ENCODE assay signal across 8 mouse cellular contexts in genomic region chr9:108093586-108093985, GRCm38 (mm10). TPM values are rescaled to one million over a fixed set of nuclear protein-coding genes. Genes with fewer than 3 reads are reported as not detected.
DNase-seq lines count a peak whose midpoint lies in the region; ATAC-seq and TF ChIP-seq lines count a peak whose summit lies in the region.

No protein-coding gene starts in this region.

- H3K4me3 ChIP-seq in thymus, adult 2 months (ENCODE audit: control insufficient read depth, insufficient read depth, low read length): peak overlapping the region; percentile 97
- H3K4me3 ChIP-seq in liver, embryonic 12.5 days: peak overlapping the region; percentile 93

- ATAC-seq in liver, embryonic 12.5 days: no peak
- no peak for ATAC-seq in monocyte, adult 5-6 weeks (replicated peaks; ENCODE audit: insufficient number of reproducible peaks, low FRiP score, low TSS enrichment, poor library complexity, severe bottlenecking)

- no peak for TF ChIP-seq POLR2A in thymus, adult 2 months (IDR thresholded peaks at IDR 0.05; ENCODE audit: control insufficient read depth, extremely low read depth, insufficient read depth, low read length, poor library complexity)

- peak overlapping the region; percentile 92 for H3K4me2 ChIP-seq in liver, embryonic 12.5 days

- 86% methylated on average over 10 of the region's 10 CpGs for WGBS in thymus, adult 2 months
- 52% methylated on average over 10 of the region's 10 CpGs for WGBS in liver, embryonic 12.5 days (ENCODE audit: insufficient replicate concordance)

- H3K9ac ChIP-seq in liver, embryonic 12.5 days: peak overlapping the region; percentile 94

- peaks cover 11% of the 10 kb centered on the region for H3K36me3 ChIP-seq in thymus, adult 2 months (ENCODE audit: control insufficient read depth, insufficient read depth, low read length)
- H3K36me3 ChIP-seq in liver, embryonic 12.5 days: peaks cover 58% of the 10 kb centered on the region

- H3K4me1 ChIP-seq in thymus, adult 2 months (replicated peaks; ENCODE audit: control insufficient read depth, insufficient read depth, low read length): peaks cover 14% of the 10 kb centered on the region
- H3K4me1 ChIP-seq in liver, embryonic 12.5 days: peaks cover 75% of the 10 kb centered on the region

- H3K27me3 ChIP-seq in thymus, adult 2 months (ENCODE audit: control insufficient read depth, insufficient read depth, low read length): no peaks in the 10 kb centered on the region
- no peaks in the 10 kb centered on the region for H3K27me3 ChIP-seq in liver, embryonic 12.5 days (replicated peaks)

- H3K27ac ChIP-seq in thymus, adult 2 months (ENCODE audit: control insufficient read depth, insufficient read depth, low read length): peak overlapping the region; percentile 73
- peak overlapping the region; percentile 100 for H3K27ac ChIP-seq in liver, embryonic 12.5 days

- DNase-seq in cerebellum, postnatal 10 days: peak; percentile 54 to 58
- no peak for DNase-seq in cerebellum, adult 11 months
- no peak for DNase-seq in thymus, adult 2 months
- DNase-seq in thymus, postnatal 14 days: no peak
- DNase-seq in layer of hippocampus, adult 9-10 months (ENCODE audit: low spot score): no peak
- no peak for DNase-seq in right cerebral cortex, postnatal 25 days

- TF ChIP-seq CTCF in thymus, adult 2 months (IDR thresholded peaks at IDR 0.05; ENCODE audit: borderline replicate concordance, control insufficient read depth, extremely low read depth, insufficient read depth, low read length, poor library complexity): no peak

- no peaks in the 10 kb centered on the region for H3K9me3 ChIP-seq in liver, embryonic 12.5 days (replicated peaks)

RNA-seq across cellular contexts. Expression of gene Apeh, which starts 0.8 kb away (rescaled TPM):
- 131 and 163 TPM in 2 replicates for polyA plus RNA-seq in thymus, adult 2 months (2012; rRNA removed)
- polyA plus RNA-seq in liver, embryonic 12.5 days (2016; fragmentation: Nextera tagmentation; extraction: Ambion mirVana): 199 and 215 TPM in 2 replicates
- total RNA-seq in monocyte, adult 5-6 weeks (2017): 63.3 to 124 TPM (median 97.2 TPM) in 3 replicates

RNA-seq across cellular contexts. Expression of gene Rnf123, which starts 10.4 kb away (rescaled TPM):
- 221 and 246 TPM in 2 replicates for polyA plus RNA-seq in thymus, adult 2 months (2012; rRNA removed)
- 96.6 and 101 TPM in 2 replicates for polyA plus RNA-seq in liver, embryonic 12.5 days (2016; fragmentation: Nextera tagmentation; extraction: Ambion mirVana)
- 21.5 to 53.5 TPM (median 30.5 TPM) in 3 replicates for total RNA-seq in monocyte, adult 5-6 weeks (2017)

RNA-seq across cellular contexts. Expression of gene Mst1, which starts 13.3 kb away (rescaled TPM):
- polyA plus RNA-seq in thymus, adult 2 months (2012; rRNA removed): 3.3 and 3.5 TPM in 2 replicates
- 14.5 and 15.7 TPM in 2 replicates for polyA plus RNA-seq in liver, embryonic 12.5 days (2016; fragmentation: Nextera tagmentation; extraction: Ambion mirVana)
- total RNA-seq in monocyte, adult 5-6 weeks (2017): not detected in 3 replicates

RNA-seq across cellular contexts. Expression of gene Amigo3, which starts 40.6 kb away (rescaled TPM):
- polyA plus RNA-seq in thymus, adult 2 months (2012; rRNA removed): 4.5 and 4.8 TPM in 2 replicates
- 2.2 and 2.5 TPM in 2 replicates for polyA plus RNA-seq in liver, embryonic 12.5 days (2016; fragmentation: Nextera tagmentation; extraction: Ambion mirVana)
- 2.5 to 3.5 TPM in 2 of 3 replicates, not detected in the other for total RNA-seq in monocyte, adult 5-6 weeks (2017)

RNA-seq across cellular contexts. Expression of gene Gmppb, which starts 44.5 kb away (rescaled TPM):
- polyA plus RNA-seq in thymus, adult 2 months (2012; rRNA removed): 18.0 and 20.9 TPM in 2 replicates
- 22.1 and 22.6 TPM in 2 replicates for polyA plus RNA-seq in liver, embryonic 12.5 days (2016; fragmentation: Nextera tagmentation; extraction: Ambion mirVana)
- 4.5 to 19.8 TPM (median 15.8 TPM) in 3 replicates for total RNA-seq in monocyte, adult 5-6 weeks (2017)

Comparison
In these comparisons a context has a peak if more than half of its experiments do, and no peak if none do; other contexts are left out.
1. DNase-seq: peak in cerebellum, postnatal 10 days (2 of 2); none in cerebellum, adult 11 months (single experiment), thymus, adult 2 months (single experiment), thymus, postnatal 14 days (single experiment), layer of hippocampus, adult 9-10 months (single experiment) and right cerebral cortex, postnatal 25 days (single experiment).